Mouse (Mus musculus) adrenal gland, postnatal 14 days (tissue): ENCODE data around the gene Tatdn2. TPM values are rescaled to one million over a fixed set of nuclear protein-coding genes. Genes with fewer than 3 reads are reported as not detected.

ENCODE experiments used
- DNase-seq: peaks from one replicate; pipeline ENCODE4 v3.0.0; 2021; ENCODE audit warnings: mixed read lengths
- microRNA-seq, 2 experiments: library from miRNA; unstranded; fragments of <30 nt; microRNA quantifications; one replicate each; pipeline ENCODE4 v1.2.0; 2021
- total RNA-seq: library from RNA; stranded (reverse); gene quantifications from 2 replicates; pipeline ENCODE4 v1.2.3, GENCODE M21; 2021

Tatdn2 gene
- total RNA-seq, 1 experiment from 2014 or later = 45.6 TPM

DNA sequence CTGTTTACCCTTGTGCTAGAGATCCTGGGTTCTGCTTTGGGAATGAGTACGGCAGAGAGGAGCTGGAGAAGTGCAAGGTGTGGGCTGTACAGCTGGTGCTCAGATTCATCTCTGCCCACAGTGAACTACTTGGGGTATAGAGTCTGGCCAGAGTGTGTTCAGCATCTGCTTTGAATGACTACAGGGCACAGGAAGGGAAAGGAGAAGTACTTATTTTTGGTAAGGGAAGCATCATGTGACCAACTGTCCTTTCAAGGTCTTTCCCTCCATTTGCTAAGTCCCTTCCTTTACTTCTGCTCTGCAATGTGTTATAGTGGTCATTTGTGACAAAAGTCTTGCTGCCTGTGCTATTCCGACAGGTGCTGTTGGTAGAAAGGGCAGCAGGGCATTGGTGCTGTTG, 17.4 kb downstream of the Tatdn2 start:
- no peak for DNase-seq

DNA sequence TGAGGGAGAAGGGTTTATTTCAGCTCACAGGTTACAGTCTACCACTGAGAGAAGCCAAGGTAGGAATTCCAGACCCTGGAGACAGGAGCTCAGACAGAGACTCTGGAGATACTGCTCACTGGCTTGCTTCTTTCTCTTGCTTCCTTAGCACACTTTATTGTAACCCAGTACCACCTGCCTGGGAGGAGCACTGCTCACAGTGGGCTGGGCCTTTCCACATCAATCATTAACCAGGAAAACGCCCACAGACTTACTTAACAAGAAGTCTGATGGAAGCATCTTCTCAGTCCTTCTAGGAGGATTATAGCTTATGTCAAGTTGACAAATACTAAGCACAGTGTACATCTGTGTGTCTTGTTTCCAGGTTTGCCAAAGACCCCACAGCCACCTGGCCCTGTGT, 17.9 kb downstream of the Tatdn2 start:
- DNase-seq = no peak

DNA sequence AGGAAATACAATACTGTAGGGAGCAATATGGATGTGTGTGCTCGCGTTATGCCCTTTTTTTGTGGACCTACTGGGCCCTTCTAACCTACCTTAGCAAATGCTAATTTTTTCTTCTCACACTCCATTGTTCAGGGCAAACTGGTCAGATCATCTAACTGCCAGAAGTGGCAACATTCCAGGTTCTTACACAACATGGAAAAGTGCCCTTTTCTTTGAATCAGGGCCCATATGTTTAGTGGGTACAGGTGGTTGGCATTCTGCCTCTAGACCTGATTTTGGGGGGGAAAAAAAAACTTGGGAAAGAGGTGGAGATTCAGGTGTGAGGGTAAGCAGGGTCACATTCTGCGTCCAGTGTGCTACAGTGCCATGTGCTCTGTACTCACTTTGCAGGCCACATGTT, 20.7 kb downstream of the Tatdn2 start:
- DNase-seq = no peak

DNA sequence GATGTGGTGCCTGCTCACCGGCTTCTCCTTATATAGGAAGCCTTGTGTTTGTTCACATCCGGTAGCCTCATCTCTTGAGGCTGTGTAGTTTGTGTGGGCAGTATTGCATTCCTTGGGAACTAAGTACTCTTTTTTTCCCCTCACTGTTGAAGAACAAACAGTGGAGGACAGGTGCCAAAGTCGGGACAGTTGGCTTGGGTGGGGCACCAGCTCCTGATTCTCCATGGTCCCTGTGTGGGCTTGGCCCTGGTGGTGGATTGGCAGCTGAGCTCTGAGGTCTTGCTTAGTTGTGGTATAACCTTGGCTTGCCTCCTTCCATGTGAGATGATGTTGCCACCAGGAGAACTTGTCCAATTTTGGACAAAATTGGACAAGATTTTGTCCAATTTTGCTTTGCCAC, 23.0 kb downstream of the Tatdn2 start, which contains the start of gene Ghrl:
Gene Ghrl, minus strand, starts transcription at position 3 of the 400 bp plus-strand sequence.
- DNase-seq = no peak

DNA sequence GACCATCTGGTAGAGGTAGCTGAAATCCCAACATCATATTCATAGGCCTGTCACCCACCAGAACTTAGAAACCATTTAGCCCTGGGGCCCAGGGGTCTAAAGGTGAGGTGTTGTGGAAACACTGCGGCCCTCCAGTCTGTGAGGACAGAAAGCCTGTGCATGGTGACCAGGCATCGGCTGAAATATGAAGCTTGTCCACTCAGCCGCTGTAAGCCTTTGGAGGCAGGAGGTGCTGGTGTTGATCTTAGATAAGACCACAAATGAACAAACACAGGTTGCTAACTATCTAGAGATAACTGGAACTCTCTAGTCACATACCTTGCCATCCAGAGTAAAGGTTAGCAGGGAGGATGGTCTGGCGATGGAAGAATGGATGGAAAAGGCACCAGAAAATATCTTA, 24.2 kb downstream of the Tatdn2 start:
- no peak for DNase-seq

DNA sequence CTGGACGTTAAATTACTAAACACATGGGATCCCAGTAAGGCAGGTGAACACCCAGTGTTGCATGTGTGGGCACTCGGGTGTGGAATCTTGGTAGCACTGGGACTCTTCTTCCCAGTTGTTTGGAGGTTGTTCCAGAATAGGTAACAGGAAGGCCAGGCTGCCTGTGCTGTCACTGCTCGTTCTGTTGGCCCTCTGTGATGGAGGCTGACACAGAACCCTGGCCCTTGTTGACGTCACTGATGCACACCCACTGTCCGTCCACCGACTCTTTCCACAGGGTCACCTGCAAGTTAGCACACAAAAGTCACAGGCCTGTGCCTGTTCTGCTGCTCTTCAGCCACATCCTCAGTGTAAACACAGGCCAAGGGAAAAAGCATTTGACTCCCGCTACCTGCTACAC, 31.3 kb downstream of the Tatdn2 start:
- DNase-seq = no peak

DNA sequence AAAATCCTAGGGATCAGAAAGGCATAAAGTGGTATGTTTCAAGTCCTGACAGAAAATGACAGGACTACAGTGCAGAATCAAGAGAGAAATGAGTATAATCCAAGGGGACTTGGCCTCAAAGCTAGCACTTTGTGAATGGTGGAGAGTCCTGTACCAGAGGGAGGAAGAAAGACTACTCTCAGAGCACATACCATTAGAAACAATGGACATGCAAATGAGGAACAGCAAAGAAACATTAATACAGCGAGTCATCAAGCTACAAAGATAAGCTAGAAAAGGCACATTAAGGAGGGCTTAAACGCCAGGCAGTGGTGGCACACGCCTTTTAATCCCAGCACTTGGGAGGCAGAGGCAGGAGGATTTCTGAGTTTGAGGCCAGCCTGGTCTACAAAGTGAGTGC, 34.4 kb downstream of the Tatdn2 start:
- no peak for DNase-seq

DNA sequence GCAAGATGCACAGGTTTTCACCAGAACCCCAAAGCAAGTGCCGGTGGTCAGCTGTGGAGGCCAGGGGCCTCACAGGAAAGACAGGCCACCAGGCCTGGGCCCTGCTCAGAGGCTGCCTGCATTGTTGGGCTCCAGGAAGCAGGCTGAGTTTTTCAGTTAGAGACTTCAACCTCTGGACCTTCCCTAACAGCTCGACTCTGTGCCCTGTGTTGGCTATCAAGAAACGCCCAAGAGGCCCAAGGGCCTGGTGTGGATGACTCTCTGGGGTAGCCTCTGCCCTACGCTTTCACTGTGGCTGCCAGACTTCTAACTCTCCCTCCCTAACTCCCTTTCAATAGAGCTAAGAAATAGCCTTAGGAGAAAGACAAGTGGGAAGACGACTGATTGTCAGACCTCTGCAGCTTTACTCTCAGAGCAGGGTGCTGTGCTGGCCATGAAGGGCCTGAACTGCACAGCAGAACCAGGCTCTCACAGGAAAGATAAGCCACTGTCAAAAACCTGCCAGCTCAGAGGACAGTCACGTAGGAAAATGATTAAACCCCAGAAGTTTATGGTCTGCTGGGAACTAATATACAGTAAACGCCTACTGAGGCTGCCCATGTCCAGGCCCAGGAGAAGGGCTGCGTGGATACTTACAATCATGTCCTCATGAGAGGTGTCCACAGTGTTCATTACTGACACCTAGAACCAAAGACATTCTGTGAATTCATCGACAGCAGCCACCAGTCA, 40.6 kb downstream of the Tatdn2 start:
- no peak for DNase-seq

DNA sequence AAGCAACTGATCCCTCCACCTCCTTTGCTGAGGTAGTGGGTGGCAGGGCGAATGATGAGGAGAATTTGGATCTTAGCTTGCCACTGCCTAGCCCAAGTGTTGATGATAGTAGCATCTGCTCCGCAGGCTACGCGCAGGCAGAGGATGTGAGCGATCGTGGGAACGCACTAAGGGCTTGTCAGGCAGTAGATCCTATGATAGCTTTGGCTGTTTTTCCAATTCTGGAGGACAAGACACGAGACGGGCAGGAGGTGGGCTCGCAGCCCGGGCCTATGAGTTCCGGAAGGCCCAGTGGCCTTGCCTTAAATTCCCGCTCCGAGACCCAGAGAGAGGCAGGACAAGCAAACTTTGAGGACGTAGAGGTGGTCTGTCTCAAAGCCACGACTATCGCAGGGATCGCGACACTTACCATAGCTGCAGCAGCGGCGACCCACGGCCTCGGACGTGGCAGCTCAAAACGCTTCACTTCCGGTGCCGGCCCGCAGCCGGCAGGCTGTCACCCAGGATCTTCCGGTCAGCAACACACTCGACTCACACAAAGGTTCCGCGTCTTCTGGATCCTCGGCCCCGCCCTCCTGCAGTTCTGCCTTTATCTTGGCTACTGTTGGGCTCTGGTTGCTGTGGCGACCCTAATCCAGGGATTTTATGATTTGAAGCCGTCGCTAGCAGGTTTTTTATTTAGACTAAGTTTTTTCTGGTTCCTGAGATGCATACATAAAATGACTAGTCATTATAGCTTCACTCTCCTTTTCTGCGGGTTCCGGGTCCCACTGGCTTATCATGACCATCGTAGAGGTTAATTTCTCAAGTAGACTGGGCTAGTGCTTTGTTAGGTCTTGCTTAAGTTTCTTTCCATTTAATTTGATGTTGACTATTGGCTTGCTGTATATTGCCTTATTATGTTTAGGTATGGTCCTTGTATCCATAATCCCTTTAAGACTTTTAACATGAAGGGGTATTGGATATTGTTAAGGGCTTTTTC, 43.7 kb downstream of the Tatdn2 start, which contains the start of gene Sec13:
Gene Sec13, minus strand, starts transcription at position 508 of the 982 bp plus-strand sequence.
- DNase-seq = peak; percentile 91

DNA sequence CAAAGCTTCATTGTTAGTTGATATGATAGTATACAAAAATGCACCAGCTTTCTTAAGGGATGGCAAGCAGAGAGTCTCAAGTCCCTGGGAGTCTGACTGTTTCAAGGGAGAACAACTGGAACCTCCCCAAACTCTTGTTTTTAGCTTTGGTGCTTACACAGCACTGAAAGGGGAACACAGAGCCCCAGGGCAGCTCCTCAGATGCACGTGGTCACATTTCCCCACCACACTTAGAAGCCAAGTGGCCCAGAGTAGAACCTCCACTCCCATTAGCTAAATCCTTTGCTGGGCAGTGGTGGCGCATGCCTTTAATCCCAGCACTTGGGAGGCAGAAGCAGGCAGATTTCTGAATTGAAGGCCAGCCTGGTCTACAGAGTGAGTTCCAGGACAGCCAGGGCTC, 44.6 kb downstream of the Tatdn2 start:
- DNase-seq = no peak

DNA sequence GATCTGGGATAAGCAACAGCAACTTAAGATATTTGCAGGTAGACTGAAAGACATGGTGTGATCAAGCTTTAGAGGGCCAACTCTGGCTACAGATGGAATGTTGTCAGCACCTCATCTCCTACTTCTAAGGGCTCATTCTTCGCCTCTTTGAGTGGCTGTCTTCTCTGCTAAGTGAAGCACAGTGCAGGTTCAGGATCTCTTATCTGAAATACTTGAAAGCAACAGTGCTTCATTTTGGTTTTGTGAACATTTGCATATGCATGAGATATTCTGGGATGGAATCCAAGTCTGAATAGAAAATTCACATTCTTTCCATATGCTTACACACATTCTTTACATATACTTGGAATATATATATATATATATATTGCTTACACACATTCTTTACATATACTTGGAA, 45.5 kb downstream of the Tatdn2 start:
- DNase-seq = no peak

DNA sequence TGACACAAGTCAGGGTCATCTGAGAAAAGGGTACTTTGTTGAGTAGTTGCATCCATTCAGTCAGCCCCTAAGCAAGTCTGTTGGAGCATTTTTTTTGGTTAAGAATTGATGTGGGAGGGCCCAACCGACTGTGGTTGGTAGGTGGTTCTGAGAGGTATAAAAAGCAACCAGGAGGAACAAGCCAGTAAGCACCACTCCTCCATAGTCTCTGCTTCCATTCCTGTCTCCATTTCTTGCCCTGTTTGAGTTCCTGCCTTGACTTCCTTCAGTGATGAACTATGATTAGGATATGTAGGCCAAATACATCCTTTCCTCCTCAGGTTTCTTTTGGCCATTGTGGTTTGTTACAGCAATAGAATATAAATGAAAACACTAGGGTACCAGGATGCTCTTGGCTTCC, 46.3 kb downstream of the Tatdn2 start:
- DNase-seq = no peak

DNA sequence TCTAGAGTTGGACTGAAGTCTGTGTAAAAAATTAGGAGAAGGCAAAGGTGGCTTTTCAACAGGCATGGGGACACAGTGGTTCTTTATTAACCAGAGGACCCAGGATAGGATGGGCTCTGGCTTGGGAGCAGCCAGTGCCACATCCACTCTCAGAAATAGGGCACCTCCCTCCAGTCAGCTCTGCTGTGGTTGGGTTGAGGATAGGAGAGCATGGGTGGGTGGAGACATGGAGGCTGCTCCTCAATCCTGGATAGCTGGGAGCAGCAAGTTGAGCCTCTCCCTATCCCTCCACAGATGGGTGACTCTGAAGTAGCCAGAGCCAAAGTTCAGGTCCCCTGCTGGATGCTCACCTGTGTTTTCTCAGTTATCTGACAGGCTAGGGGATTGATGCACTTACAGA, 48.3 kb downstream of the Tatdn2 start:
- DNase-seq = no peak

DNA sequence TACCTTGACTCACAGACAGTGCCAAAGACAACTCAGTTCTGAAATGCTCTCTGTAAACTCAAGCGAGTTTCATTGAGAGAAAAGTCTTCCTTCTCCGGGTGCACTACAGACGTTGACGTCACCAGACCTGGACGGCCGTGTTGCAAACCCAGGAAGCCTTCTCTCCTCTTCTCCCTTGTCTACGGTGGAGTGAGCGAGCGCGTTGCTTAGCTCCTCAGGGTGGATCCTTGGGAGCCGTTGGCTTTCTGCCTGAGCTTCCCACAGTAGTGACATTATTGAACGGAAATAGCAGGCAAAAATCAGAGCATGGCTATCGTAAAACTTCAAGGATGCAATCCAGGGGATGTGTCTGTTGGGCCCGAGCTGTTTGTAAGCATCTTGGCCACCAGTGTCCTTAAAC, 50.4 kb downstream of the Tatdn2 start:
- DNase-seq = no peak

DNA sequence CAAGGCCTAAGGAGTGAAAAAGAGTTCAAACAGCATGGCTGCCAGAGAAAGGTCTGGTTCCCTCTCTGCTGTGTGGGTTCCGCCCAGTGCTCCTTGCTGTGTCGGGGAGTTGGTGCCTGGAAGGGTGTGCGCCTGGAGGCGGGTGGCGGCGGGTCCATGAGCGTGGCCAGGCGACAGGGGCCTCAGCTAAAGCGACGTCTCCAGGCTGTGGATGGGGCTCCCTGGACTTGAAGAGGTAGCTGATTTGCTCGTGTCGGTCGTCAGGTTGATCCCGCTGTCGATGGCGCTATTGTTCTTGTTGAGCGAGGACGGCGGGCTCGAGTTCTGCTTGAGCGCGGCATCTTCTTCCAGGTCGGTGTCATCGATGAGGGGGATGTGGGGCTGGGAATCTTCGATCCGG, 51.5 kb downstream of the Tatdn2 start:
- no peak for DNase-seq

DNA sequence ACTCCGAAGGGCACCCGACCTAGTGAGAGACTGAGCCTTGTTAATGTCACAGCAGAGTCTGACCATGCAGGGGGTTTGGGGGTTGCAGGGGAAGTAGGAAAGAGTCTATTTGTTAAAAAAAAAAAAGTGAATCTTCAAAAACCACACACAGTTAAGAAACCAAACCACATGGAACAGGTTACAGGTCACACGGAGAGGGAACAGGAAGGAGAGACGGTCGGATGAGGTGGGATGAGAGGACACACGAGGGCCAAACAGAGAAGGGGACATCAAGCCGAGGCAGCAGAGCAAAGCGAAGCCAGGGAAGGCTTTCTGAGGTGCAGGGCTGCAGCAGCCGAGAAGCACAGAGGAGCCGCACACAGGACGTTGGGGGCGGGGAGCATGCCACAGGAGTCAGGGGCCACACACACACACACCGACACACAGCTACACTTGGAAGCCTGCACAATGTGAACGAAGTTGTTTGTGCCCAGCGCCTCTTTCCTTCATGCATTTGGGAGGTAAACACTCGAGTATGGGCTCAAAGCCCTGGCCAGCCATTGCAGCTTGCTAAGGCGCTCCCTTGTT, 52.4 kb downstream of the Tatdn2 start:
- DNase-seq = no peak

Small RNA genes within 50 kb of the gene (microRNA-seq; reads per million reads assigned to microRNA genes)
- 0 to 0.85 reads per million in 2 experiments for gene Mir7042

Other genes with a start within 250 kb of the Tatdn2 start
- gene Il17re, start 238.6 kb upstream of the Tatdn2 start, total RNA-seq = 1.5 and 2.8 TPM in 2 replicates
- gene Il17rc, start 225.6 kb upstream of the Tatdn2 start, total RNA-seq = 18.2 and 19.3 TPM in 2 replicates
- 37.4 and 42.7 TPM in 2 replicates for gene Creld1, start 213.8 kb upstream of the Tatdn2 start, total RNA-seq
- 0.15 and 0.23 TPM in 2 replicates for gene Prrt3, start 195.1 kb upstream of the Tatdn2 start, total RNA-seq
- 88.7 and 94.4 TPM in 2 replicates for gene Emc3, start 165.4 kb upstream of the Tatdn2 start, total RNA-seq
- 3.1 and 3.2 TPM in 2 replicates for gene Fancd2, start 165.4 kb upstream of the Tatdn2 start, total RNA-seq
- not detected in 2 replicates for gene Fancd2os, start 96.3 kb upstream of the Tatdn2 start, total RNA-seq
- gene Brk1, start 92.3 kb upstream of the Tatdn2 start, total RNA-seq = 147 and 162 TPM in 2 replicates
- 26.0 and 27.6 TPM in 2 replicates for gene Vhl, start 73.1 kb upstream of the Tatdn2 start, total RNA-seq
- gene Irak2, start 58.6 kb upstream of the Tatdn2 start, total RNA-seq = 17.4 and 22.9 TPM in 2 replicates
- not detected in 2 replicates for gene Ghrl, start 22.8 kb downstream of the Tatdn2 start, total RNA-seq
- 101 and 106 TPM in 2 replicates for gene Sec13, start 43.7 kb downstream of the Tatdn2 start, total RNA-seq